Mouse (Mus musculus): Measurements from ENCODE around the gene Nfia.

GRCm38 (mm10) chr4:97874916-97875315 lies 102.4 kb downstream of the Nfia start:
- TF ChIP-seq CTCF (conservative IDR thresholded peaks at IDR 0.05; ENCODE audit: low read length) (no peak), POU5F1 (IDR thresholded peaks at IDR 0.05; ENCODE audit: borderline replicate concordance, low read length) (no peak)
